Mouse (Mus musculus) hindbrain, embryonic 15.5 days (tissue): ENCODE measurements around the gene Pttg1ip. TPM values are rescaled to one million over a fixed set of nuclear protein-coding genes. Genes with fewer than 3 reads are reported as not detected.

Source experiments
- ATAC-seq: fragments of 200-750 bp; cut with Nextera tagmentation; 2 replicates; pipeline ENCODE4 v1.8.0; 2017; ENCODE audit warnings: low read depth, moderate number of reproducible peaks, moderate TSS enrichment; ENCODE audit not compliant: low FRiP score
- H3K27ac ChIP-seq: fragments of 300-500 bp; sonication (generic); replicated peaks from 2 replicates; pipeline ENCODE4 v1.5.1; 2015; ENCODE audit warnings: mild to moderate bottlenecking, inconsistent platforms
- H3K27me3 ChIP-seq: fragments of 300-500 bp; sonication (generic); 2 replicates; pipeline ENCODE4 v1.6.1; 2015; ENCODE audit warnings: control low read depth, inconsistent platforms
- H3K36me3 ChIP-seq: fragments of 300-500 bp; sonication (generic); 2 replicates; pipeline ENCODE4 v1.6.1; 2015; ENCODE audit warnings: control low read depth, inconsistent platforms
- H3K4me1 ChIP-seq: fragments of 300-500 bp; sonication (generic); replicated peaks from 2 replicates; pipeline ENCODE4 v1.6.1; 2015; ENCODE audit warnings: control low read depth, inconsistent platforms
- H3K4me2 ChIP-seq: fragments of 300-500 bp; sonication (generic); 2 replicates; pipeline ENCODE4 v1.6.1; 2015; ENCODE audit warnings: moderate library complexity, mild to moderate bottlenecking, inconsistent platforms
- H3K4me3 ChIP-seq: fragments of 300-500 bp; sonication (generic); 2 replicates; pipeline ENCODE4 v1.5.1; 2015; ENCODE audit warnings: mild to moderate bottlenecking, inconsistent platforms
- H3K9ac ChIP-seq: fragments of 300-500 bp; sonication (generic); 2 replicates; pipeline ENCODE4 v1.6.1; 2015; ENCODE audit warnings: inconsistent platforms
- H3K9me3 ChIP-seq: fragments of 300-500 bp; sonication (generic); 2 replicates; pipeline ENCODE4 v1.6.1; 2016; ENCODE audit warnings: control low read depth, inconsistent platforms
- WGBS: fragments of 180-500 bp; shearing (Covaris S2); methylation state at CpG from one replicate; pipeline ENCODE4 v1.1.7; 2015; 5-methylcytosine and 5-hydroxymethylcytosine counted together
- microRNA counts: library from miRNA; unstranded; fragments of <30 nt; microRNA quantifications from one replicate; lab custom pipeline; 2016
- microRNA-seq: library from miRNA; unstranded; fragments of <30 nt; microRNA quantifications from one replicate; pipeline ENCODE4, GENCODE M21; 2016
- polyA plus RNA-seq: library from polyadenylated mRNA; unstranded; fragments of >200 nt; fragmentation: Nextera tagmentation; extraction: Ambion mirVana; gene quantifications from 2 replicates; pipeline ENCODE4 v1.2.1, GENCODE M21; 2015

The Pttg1ip gene
- polyA plus RNA-seq, 1 experiment from 2014 or later = 75.2 TPM

DNA sequence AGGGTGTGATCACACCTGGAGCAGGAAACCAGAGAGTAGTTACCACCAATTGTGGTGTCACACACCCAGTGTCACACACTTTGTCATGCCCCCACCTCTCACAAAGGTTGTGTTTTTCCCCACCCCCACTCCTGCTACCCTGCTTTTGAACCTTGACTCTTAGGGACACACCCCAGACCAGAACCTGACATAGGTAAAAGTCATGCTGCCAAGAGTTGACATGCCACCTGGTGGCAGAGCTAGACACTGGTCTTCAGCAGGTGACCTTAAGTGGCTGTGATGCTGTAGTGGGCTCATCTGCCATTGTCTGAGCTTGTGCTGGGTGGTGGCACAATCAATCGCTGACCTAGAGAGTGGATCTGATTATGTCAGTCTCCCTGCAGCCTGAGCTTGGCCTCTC is 48.5 kb downstream of the Pttg1ip start:
- H3K27me3 ChIP-seq = no peaks in the 10 kb centered on the region
- 96% methylated on average over 1 of the region's 1 CpGs for WGBS
- H3K9me3 ChIP-seq = no peaks in the 10 kb centered on the region
- no peak overlapping the region for H3K27ac ChIP-seq
- H3K9ac ChIP-seq = no peak overlapping the region
- H3K36me3 ChIP-seq = peaks cover 13% of the 10 kb centered on the region
- H3K4me2 ChIP-seq = no peak overlapping the region
- H3K4me3 ChIP-seq = no peak overlapping the region
- ATAC-seq = no peak
- H3K4me1 ChIP-seq = peaks cover 29% of the 10 kb centered on the region

DNA sequence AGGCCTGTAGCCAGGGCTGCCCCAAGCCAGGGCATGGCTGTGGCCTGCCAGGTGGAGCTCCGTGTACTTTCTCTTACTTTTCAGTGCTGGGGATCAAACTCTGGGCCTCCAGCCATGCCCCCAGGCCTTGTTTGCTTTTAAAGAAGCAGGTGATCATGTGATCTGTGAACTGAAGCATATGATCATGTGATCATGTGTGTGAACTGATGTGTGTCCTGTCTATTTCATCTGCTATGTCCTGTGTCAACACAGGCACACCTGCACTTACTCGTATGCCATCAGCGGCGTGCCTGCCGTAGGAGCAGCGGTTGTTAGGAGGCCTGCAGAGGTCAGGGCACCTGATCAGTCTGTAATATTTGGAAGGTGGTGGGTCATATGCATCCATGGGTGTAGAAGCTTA is 52.5 kb downstream of the Pttg1ip start:
- Histone ChIP-seq H3K36me3 (peaks cover 18% of the 10 kb centered on the region), H3K27ac (no peak overlapping the region; the same call in 1 of the 2 replicates)

DNA sequence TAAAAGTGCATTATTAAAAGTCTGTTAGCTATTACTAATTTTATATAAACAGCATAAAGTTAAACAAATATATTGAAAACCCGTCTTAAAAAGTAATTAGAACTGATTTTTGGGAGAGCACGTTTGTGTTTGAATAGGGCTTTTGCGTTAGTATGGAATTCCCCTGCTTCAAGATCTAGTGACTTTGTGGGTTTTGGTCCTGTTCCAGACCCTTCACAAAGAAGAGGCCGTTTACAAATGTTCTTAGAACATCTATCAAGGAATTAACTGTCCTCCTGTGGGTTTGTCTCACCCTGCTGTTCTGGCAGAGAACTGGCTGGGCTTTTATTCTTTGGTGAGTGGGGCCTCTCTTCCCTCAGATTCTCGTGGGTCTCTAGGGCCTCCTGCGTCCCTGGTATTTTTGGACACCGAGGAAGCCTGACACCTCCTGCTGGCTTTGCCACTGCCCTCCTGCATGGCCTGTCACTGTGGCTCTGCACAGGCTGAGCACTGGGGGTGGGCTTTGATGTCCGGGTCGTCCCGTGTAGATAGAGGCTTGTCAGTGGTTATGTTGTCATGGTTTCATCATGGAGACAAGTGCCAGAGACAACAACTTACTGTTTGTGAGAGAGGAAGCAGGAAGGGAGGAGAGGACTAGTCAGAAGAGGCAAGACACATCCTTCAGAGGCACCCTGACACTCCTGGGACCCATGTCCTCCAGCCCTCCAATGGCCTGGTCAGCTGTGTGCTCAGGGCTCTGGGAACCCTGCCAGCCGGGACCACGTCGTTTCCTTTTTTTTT is 53.1 kb downstream of the Pttg1ip start:
- peaks cover 15% of the 10 kb centered on the region for H3K4me1 ChIP-seq
- H3K4me3 ChIP-seq = no peak overlapping the region
- no peak overlapping the region for H3K9ac ChIP-seq
- no peaks in the 10 kb centered on the region for H3K9me3 ChIP-seq
- H3K27me3 ChIP-seq = no peaks in the 10 kb centered on the region
- no peak overlapping the region for H3K4me2 ChIP-seq
- H3K27ac ChIP-seq = no peak overlapping the region
- peaks cover 18% of the 10 kb centered on the region for H3K36me3 ChIP-seq
- WGBS = 44% methylated on average over 13 of the region's 13 CpGs
- ATAC-seq = peak; percentile 78; the same call in 1 of the 2 replicates

More for the DNA sequence above, 52.5 kb downstream of the Pttg1ip start:
- ATAC-seq = no peak
- H3K27me3 ChIP-seq = no peaks in the 10 kb centered on the region
- H3K9me3 ChIP-seq = no peaks in the 10 kb centered on the region
- H3K9ac ChIP-seq = no peak overlapping the region
- WGBS = 75% methylated on average over 6 of the region's 6 CpGs
- peaks cover 14% of the 10 kb centered on the region for H3K4me1 ChIP-seq
- no peak overlapping the region for H3K4me3 ChIP-seq
- no peak overlapping the region for H3K4me2 ChIP-seq

DNA sequence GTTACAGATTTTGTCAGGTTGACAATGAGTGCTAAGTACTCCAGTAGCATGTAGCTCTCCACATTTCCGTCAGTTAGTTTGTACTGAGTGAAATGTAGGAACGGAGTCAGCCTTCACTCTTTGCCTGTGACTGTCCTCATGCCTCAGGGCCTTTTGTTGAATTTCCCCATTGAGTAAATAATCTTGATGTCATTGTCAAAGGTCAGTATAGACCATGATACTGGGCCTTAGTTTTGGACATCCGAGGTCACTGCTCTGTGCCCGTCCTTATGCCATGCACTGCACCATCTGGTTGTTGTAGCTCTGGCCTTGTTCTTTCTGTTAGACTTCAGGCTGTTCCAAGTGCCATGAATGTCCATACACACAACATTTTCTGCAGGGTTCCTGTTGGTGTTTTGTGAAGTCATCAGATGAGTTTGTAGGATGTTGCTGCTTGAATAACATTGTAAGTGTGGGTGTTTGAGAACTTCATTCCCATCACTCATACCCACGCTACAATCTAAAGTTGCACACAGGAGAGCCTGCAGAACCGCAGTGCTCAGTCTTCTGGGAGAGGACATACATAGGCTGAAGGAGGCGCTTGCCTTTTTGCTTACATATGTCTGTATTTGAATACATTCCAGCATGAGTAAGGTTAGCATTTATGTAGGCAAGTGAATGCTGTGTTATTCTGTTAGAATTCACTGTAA is 54.9 kb downstream of the Pttg1ip start:
- no peak overlapping the region for H3K4me3 ChIP-seq
- peaks cover 18% of the 10 kb centered on the region for H3K36me3 ChIP-seq
- no peaks in the 10 kb centered on the region for H3K27me3 ChIP-seq
- H3K27ac ChIP-seq = no peak overlapping the region
- H3K9ac ChIP-seq = no peak overlapping the region
- 89% methylated on average over 7 of the region's 7 CpGs for WGBS
- H3K4me2 ChIP-seq = no peak overlapping the region
- ATAC-seq = no peak
- H3K9me3 ChIP-seq = no peaks in the 10 kb centered on the region
- H3K4me1 ChIP-seq = peaks cover 15% of the 10 kb centered on the region

DNA sequence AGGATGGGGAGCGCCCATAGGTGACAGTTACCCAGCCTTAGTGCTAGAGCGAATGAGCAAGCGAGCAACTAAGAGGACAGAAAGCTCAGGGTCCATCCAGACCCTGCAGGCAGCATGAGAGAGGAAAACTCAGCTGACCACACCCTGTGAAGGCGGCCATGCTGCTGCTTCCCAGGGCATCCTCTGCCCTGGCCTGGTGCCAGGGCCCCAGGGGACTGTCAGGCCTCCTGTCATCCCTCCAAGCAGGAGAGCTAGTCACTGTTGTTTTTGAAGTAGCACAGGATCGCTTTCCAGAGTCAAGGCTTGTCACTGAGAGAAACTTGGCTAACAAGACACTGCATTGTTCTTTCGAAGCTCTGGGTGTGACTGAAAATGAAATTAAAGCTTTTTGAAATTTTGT is 57.4 kb downstream of the Pttg1ip start:
- H3K36me3 ChIP-seq = peaks cover 22% of the 10 kb centered on the region
- H3K9me3 ChIP-seq = no peaks in the 10 kb centered on the region
- 66% methylated on average over 6 of the region's 6 CpGs for WGBS
- H3K4me2 ChIP-seq = no peak overlapping the region
- H3K4me3 ChIP-seq = no peak overlapping the region
- no peak for ATAC-seq
- peaks cover 13% of the 10 kb centered on the region for H3K4me1 ChIP-seq
- H3K27me3 ChIP-seq = no peaks in the 10 kb centered on the region
- H3K27ac ChIP-seq = no peak overlapping the region
- H3K9ac ChIP-seq = no peak overlapping the region

DNA sequence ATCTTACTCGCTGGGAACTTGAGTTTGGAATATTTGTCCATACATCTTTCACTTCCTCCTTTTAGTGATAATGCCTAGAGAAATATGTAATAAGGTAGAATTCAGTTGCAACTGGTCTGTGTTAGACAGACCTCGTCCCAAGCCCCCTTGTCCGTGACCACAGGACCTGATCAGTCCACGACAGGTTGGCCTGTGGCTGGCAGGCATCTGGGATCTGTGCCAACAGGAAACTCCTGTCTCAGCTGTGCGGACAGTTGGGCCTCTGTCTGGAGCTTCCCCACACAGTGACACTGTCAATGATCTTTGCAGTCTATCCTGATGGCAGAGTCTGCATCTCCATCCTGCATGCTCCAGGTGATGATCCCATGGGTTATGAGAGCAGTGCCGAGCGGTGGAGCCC is 61.6 kb downstream of the Pttg1ip start:
- H3K27ac ChIP-seq = no peak overlapping the region
- peaks cover 5% of the 10 kb centered on the region; the same call in 1 of the 2 replicates for H3K4me1 ChIP-seq
- H3K4me2 ChIP-seq = no peak overlapping the region
- H3K27me3 ChIP-seq = no peaks in the 10 kb centered on the region
- H3K4me3 ChIP-seq = no peak overlapping the region
- H3K36me3 ChIP-seq = peaks cover 39% of the 10 kb centered on the region
- no peaks in the 10 kb centered on the region for H3K9me3 ChIP-seq
- no peak for ATAC-seq
- no peak overlapping the region for H3K9ac ChIP-seq
- WGBS = 78% methylated on average over 7 of the region's 7 CpGs

DNA sequence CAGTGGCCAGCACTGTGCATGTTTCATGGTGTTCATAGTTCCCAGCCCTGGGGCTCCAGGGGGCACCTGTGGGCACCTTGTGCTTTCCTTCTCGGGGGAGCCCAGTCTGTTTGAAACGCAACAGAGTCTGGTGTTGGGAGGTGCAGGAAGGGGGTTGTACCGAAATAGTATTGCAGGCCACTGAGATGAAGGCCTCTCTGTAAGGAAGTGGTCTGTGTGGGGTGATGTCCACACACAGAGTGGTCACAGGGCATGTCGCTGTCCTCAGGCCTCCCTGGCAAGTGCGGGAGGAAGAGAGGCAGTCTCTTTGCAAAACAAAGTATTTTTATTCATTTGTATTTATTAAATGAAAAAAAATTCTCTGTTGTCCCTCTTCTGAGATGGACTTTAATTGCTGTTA is 64.1 kb downstream of the Pttg1ip start:
- 93% methylated on average over 5 of the region's 5 CpGs for WGBS
- no peaks in the 10 kb centered on the region for H3K4me1 ChIP-seq
- H3K9ac ChIP-seq = no peak overlapping the region
- no peaks in the 10 kb centered on the region for H3K9me3 ChIP-seq
- H3K36me3 ChIP-seq = peaks cover 39% of the 10 kb centered on the region
- no peak overlapping the region for H3K4me2 ChIP-seq
- no peak for ATAC-seq
- no peaks in the 10 kb centered on the region for H3K27me3 ChIP-seq
- no peak overlapping the region for H3K27ac ChIP-seq
- H3K4me3 ChIP-seq = no peak overlapping the region

DNA sequence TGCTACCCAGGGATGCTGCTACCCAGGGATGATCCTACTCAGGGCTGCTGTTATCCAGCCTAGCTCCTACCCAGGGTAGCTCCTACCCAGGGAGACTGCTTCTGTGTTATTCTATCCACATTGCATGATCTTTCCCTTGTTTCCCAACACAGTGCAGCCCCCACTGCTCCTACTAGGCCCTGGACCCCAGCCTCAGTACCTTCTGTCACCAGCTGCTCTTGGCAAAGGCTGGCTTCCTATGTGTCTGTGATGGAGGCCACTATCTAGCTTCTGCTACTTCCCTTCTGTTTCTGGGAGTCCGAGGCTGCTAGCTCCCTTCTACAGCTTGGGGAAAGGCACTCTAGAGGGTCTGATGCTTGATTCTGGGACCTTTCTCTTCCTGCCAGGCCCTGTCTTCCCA is 65.9 kb downstream of the Pttg1ip start:
- no peak overlapping the region for H3K4me2 ChIP-seq
- no peaks in the 10 kb centered on the region for H3K9me3 ChIP-seq
- peaks cover 30% of the 10 kb centered on the region for H3K36me3 ChIP-seq
- H3K9ac ChIP-seq = no peak overlapping the region
- H3K4me3 ChIP-seq = no peak overlapping the region
- no peak overlapping the region for H3K27ac ChIP-seq
- WGBS = 75% methylated on average over 1 of the region's 1 CpGs
- no peak for ATAC-seq
- H3K27me3 ChIP-seq = no peaks in the 10 kb centered on the region
- no peaks in the 10 kb centered on the region for H3K4me1 ChIP-seq

DNA sequence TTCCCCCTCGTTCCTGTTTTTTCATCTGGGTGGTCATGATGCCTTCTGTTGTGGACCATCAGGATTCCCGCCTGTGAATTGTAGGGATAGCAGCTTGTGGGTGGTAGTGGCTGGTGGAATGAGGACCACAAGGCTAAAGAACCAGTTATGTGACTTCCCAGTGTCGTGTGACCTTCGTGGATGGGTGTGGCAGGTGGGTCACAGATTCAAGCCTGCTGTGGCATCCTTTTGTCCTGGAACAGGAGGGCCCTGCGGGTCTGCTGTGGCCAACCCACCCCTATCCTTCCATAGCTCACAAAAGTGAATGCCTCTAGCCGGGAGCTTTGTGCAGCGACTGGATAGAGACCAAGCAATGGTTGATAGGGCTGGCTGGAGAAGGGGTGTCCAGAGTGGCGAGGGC is 66.4 kb downstream of the Pttg1ip start:
- no peak for ATAC-seq
- H3K4me3 ChIP-seq = no peak overlapping the region
- 85% methylated on average over 8 of the region's 8 CpGs for WGBS

More for the DNA sequence above, 66.4 kb downstream of the Pttg1ip start:
- no peak overlapping the region for H3K27ac ChIP-seq
- no peaks in the 10 kb centered on the region for H3K9me3 ChIP-seq
- H3K27me3 ChIP-seq = no peaks in the 10 kb centered on the region
- no peaks in the 10 kb centered on the region for H3K4me1 ChIP-seq
- peaks cover 30% of the 10 kb centered on the region for H3K36me3 ChIP-seq
- no peak overlapping the region for H3K4me2 ChIP-seq
- H3K9ac ChIP-seq = no peak overlapping the region

MicroRNAs encoded within 50 kb of the gene (microRNA counts, 519-probe panel; counts per million panel counts)
- not detected for microRNA mmu-miR-1930 (lab: Ali Mortazavi, UCI)

Small RNA genes within 50 kb of the gene (microRNA-seq; reads per million reads assigned to microRNA genes)
- gene Mir1930 = 14.0 reads per million, percentile 30 among the genes with 10 or more reads in this experiment

Other genes with a start within 250 kb of the Pttg1ip start
- gene Adarb1, start 163.4 kb upstream of the Pttg1ip start, polyA plus RNA-seq = 20.5 and 21.5 TPM in 2 replicates
- 45.1 and 48.4 TPM in 2 replicates for gene Fam207a, start 65.9 kb upstream of the Pttg1ip start, polyA plus RNA-seq
- 1.1 and 1.5 TPM in 2 replicates for gene Itgb2, start 51.5 kb upstream of the Pttg1ip start, polyA plus RNA-seq
- 282 and 283 TPM in 2 replicates for gene Sumo3, start 24.4 kb downstream of the Pttg1ip start, polyA plus RNA-seq
- 2.9 TPM in 1 of 2 replicates, not detected in the other for gene Gm49325, start 24.5 kb downstream of the Pttg1ip start, polyA plus RNA-seq
- 83.8 and 90.0 TPM in 2 replicates for gene Ube2g2, start 40.6 kb downstream of the Pttg1ip start, polyA plus RNA-seq
- gene Tspear, start 104.8 kb downstream of the Pttg1ip start, polyA plus RNA-seq = 0.99 and 1.3 TPM in 2 replicates
- not detected in 2 replicates for gene Gm19402, start 109.0 kb downstream of the Pttg1ip start, polyA plus RNA-seq
- gene Gm9508, start 115.5 kb downstream of the Pttg1ip start, polyA plus RNA-seq = not detected in 2 replicates
- not detected in 2 replicates for gene Gm10272, start 124.9 kb downstream of the Pttg1ip start, polyA plus RNA-seq
- not detected in 2 replicates for gene Gm10024, start 129.7 kb downstream of the Pttg1ip start, polyA plus RNA-seq
- not detected in 2 replicates for gene Gm10142, start 134.1 kb downstream of the Pttg1ip start, polyA plus RNA-seq
- gene Krtap12-1, start 138.9 kb downstream of the Pttg1ip start, polyA plus RNA-seq = not detected in 2 replicates
- gene Gm10100, start 144.8 kb downstream of the Pttg1ip start, polyA plus RNA-seq = not detected in 2 replicates
- not detected in 2 replicates for gene Gm18596, start 160.9 kb downstream of the Pttg1ip start, polyA plus RNA-seq
- gene Gm9736, start 169.6 kb downstream of the Pttg1ip start, polyA plus RNA-seq = not detected in 2 replicates
- not detected in 2 replicates for gene Gm3233, start 178.0 kb downstream of the Pttg1ip start, polyA plus RNA-seq
- gene Gm3238, start 189.6 kb downstream of the Pttg1ip start, polyA plus RNA-seq = not detected in 2 replicates
- gene Gm7138, start 195.2 kb downstream of the Pttg1ip start, polyA plus RNA-seq = not detected in 2 replicates
- not detected in 2 replicates for gene Gm3250, start 200.8 kb downstream of the Pttg1ip start, polyA plus RNA-seq
- gene Gm7137, start 206.5 kb downstream of the Pttg1ip start, polyA plus RNA-seq = not detected in 2 replicates
- not detected in 2 replicates for gene Gm9639, start 213.4 kb downstream of the Pttg1ip start, polyA plus RNA-seq
- not detected in 2 replicates for gene Gm19668, start 217.4 kb downstream of the Pttg1ip start, polyA plus RNA-seq
- gene Gm9507, start 230.1 kb downstream of the Pttg1ip start, polyA plus RNA-seq = not detected in 2 replicates
- not detected in 2 replicates for gene Gm2696, start 233.0 kb downstream of the Pttg1ip start, polyA plus RNA-seq
- gene Krtap10-4, start 245.4 kb downstream of the Pttg1ip start, polyA plus RNA-seq = not detected in 2 replicates